Mouse (Mus musculus) lung, adult 2 months (tissue): ENCODE measurements around the gene Poln. TPM values are rescaled to one million over a fixed set of nuclear protein-coding genes. Genes with fewer than 3 reads are reported as not detected.

ENCODE experiments used
- DNase-seq: peaks from one replicate; pipeline ENCODE4 v3.0.0; 2022
- H3K4me1 ChIP-seq: fragments of 200-500 bp; 2 replicates; pipeline ENCODE4 v1.6.1; 2011; ENCODE audit warnings: low read length; ENCODE audit not compliant: control insufficient read depth, insufficient read depth
- H3K4me3 ChIP-seq: fragments of 200-500 bp; replicated peaks from 2 replicates; pipeline ENCODE3; 2011; ENCODE audit warnings: low read depth, mild to moderate bottlenecking, control low read depth, low read length; ENCODE audit errors: extremely low read depth
- CTCF ChIP-seq: fragments of 200-500 bp; IDR thresholded peaks from 2 replicates; pipeline ENCODE4 v1.5.1; 2011; ENCODE audit warnings: mild to moderate bottlenecking, low read length, control low read depth; ENCODE audit not compliant: insufficient read depth
- POLR2A ChIP-seq: fragments of 200-500 bp; IDR thresholded peaks from 2 replicates; pipeline ENCODE4 v1.6.1; 2011; ENCODE audit warnings: low read depth, mild to moderate bottlenecking, control low read depth, low read length, borderline replicate concordance; ENCODE audit errors: extremely low read depth
- WGBS: fragments of 180-500 bp; shearing (Covaris S2); methylation state at CpG from one replicate; pipeline ENCODE4 v1.1.7; 2018; 5-methylcytosine and 5-hydroxymethylcytosine counted together
- polyA plus RNA-seq: library from polyadenylated mRNA; depleted of rRNA; stranded (reverse); fragments of >200 nt; gene quantifications from 2 replicates; pipeline ENCODE4 v1.2.3, GENCODE M21; 2012

Poln gene
- polyA plus RNA-seq, 1 experiment = 0.77 TPM

- Histone ChIP-seq H3K4me3 (no peak overlapping the region), H3K4me1 (peaks cover 3% of the 10 kb centered on the region; the same call in 1 of the 2 replicates)
- WGBS = 34% methylated on average over 2 of the region's 2 CpGs
- no peak for DNase-seq
- no peak for TF ChIP-seq POLR2A
- 0 out of 2 replicates have a peak, but pooled peaks have one; percentile 23 for TF ChIP-seq CTCF
These were observed 32.1 kb upstream of the Poln start for GRCm38 (mm10) chr5:34201396-34201795.

GRCm38 (mm10) chr5:34198615-34199014 is 29.4 kb upstream of the Poln start:
- no peak for DNase-seq
- 78% methylated on average over 6 of the region's 6 CpGs for WGBS
- H3K4me3 ChIP-seq = no peak overlapping the region
- TF ChIP-seq POLR2A (no peak), CTCF (no peak)
- H3K4me1 ChIP-seq = peaks cover 3% of the 10 kb centered on the region; the same call in 1 of the 2 replicates

GRCm38 (mm10) chr5:34197243-34197642 is 28.0 kb upstream of the Poln start:
- no peak for DNase-seq
- Histone ChIP-seq H3K4me3 (no peak overlapping the region), H3K4me1 (peaks cover 3% of the 10 kb centered on the region; the same call in 1 of the 2 replicates)
- TF ChIP-seq CTCF (no peak), POLR2A (no peak)
- 69% methylated on average over 4 of the region's 4 CpGs for WGBS

GRCm38 (mm10) chr5:34196423-34196822 is 27.2 kb upstream of the Poln start:
- H3K4me1 ChIP-seq = peaks cover 5% of the 10 kb centered on the region; the same call in 1 of the 2 replicates
- no peak overlapping the region for H3K4me3 ChIP-seq
- 67% methylated on average over 7 of the region's 7 CpGs for WGBS
- TF ChIP-seq POLR2A (no peak), CTCF (no peak)
- no peak for DNase-seq

- Histone ChIP-seq H3K4me1 (peaks cover 3% of the 10 kb centered on the region; the same call in 1 of the 2 replicates), H3K4me3 (no peak overlapping the region)
- no peak for DNase-seq
- WGBS = 90% methylated on average over 12 of the region's 12 CpGs
- TF ChIP-seq CTCF (no peak), POLR2A (no peak)
These were observed 26.5 kb upstream of the Poln start for GRCm38 (mm10) chr5:34195786-34196185.

GRCm38 (mm10) chr5:34194975-34195662 is 25.9 kb upstream of the Poln start:
- no peak overlapping the region for H3K4me3 ChIP-seq
- peaks cover 3% of the 10 kb centered on the region; the same call in 1 of the 2 replicates for H3K4me1 ChIP-seq
- TF ChIP-seq POLR2A (no peak), CTCF (no peak)
- no peak for DNase-seq
- WGBS = 73% methylated on average over 6 of the region's 6 CpGs

- DNase-seq = no peak
- H3K4me3 ChIP-seq = no peak overlapping the region
- peaks cover 3% of the 10 kb centered on the region; the same call in 1 of the 2 replicates for H3K4me1 ChIP-seq
- TF ChIP-seq POLR2A = no peak
- no peak for TF ChIP-seq CTCF
- 54% methylated on average over 1 of the region's 1 CpGs for WGBS
These were observed 25.2 kb upstream of the Poln start for GRCm38 (mm10) chr5:34194426-34194825.

- WGBS = 74% methylated on average over 4 of the region's 4 CpGs
- Histone ChIP-seq H3K4me1 (peaks cover 3% of the 10 kb centered on the region; the same call in 1 of the 2 replicates), H3K4me3 (no peak overlapping the region)
- TF ChIP-seq POLR2A = no peak
- peak; percentile 41; the same call in 1 of the 2 replicates for TF ChIP-seq CTCF
- DNase-seq = no peak
These were observed 22.6 kb upstream of the Poln start for GRCm38 (mm10) chr5:34191843-34192242.

- no peak overlapping the region for H3K4me3 ChIP-seq
- peaks cover 3% of the 10 kb centered on the region for H3K4me1 ChIP-seq
- TF ChIP-seq CTCF (no peak), POLR2A (no peak)
- 41% methylated on average over 4 of the region's 4 CpGs for WGBS
- DNase-seq = peak; percentile 64
These were observed 21.8 kb upstream of the Poln start for GRCm38 (mm10) chr5:34191021-34191420.

- DNase-seq = no peak
- TF ChIP-seq POLR2A (no peak), CTCF (no peak)
- Histone ChIP-seq H3K4me1 (peaks cover 18% of the 10 kb centered on the region), H3K4me3 (no peak overlapping the region)
- WGBS = 65% methylated on average over 1 of the region's 1 CpGs
These were observed 20.3 kb upstream of the Poln start for GRCm38 (mm10) chr5:34189521-34189920.
